Mouse (Mus musculus): ENCODE results near the gene Aifm3. TPM values are rescaled to one million over a fixed set of nuclear protein-coding genes. Genes with fewer than 3 reads are reported as not detected.

Aifm3 gene
- 100 to 1,000 TPM; 148 to 171 TPM for total RNA-seq (2021)
- long read RNA-seq, experiment 1, transcript Aifm3-201 (21 exons, 2,688 nt) = major isoform, 17 of 74 reads
- long read RNA-seq, experiment 1, partial matches to known transcripts = 23 of 74 reads
- long read RNA-seq, experiment 1, other reads (novel, unspliced or antisense) = 32 of 74 reads
- long read RNA-seq, experiment 2, transcript Aifm3-201 (21 exons, 2,688 nt) = major isoform, 11 of 86 reads
- long read RNA-seq, experiment 2, partial matches to known transcripts = 22 of 86 reads
- long read RNA-seq, experiment 2, other reads (novel, unspliced or antisense) = 51 of 86 reads

DNA sequence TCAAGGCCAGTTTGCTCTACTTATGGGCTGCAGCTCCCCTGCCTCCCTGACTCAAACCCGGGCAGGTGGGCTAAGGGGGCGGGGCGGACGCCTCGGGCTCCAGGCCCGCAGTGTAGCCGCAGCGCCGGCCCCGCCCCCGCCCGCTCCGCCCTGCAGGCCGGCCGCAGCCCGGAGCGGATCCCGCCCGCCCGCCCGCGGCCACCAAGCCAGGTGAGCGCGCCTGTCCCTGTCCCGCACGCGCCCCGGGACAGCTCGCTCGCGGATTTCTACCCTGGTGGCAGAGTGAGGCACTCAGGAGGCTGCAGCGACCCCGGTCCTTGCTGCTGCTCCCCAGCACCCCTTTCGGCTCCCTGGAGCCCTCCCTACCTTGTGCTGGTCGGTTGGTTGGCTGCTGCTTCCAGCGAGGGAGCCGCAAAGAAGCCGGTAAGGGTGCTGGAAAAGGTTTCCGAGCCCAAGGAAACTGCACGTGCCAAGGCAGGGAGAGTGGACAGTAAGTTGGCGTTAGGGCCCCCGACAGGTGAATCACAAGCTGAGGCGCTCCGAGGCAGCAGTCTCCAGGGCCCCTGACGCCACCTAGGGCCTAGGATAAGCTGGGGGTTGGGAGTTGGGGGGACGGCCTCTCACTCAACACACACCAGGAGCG is at the start of gene Aifm3:
Gene Aifm3 (plus strand): TSS at position 143 of the 643 bp plus-strand sequence.
- intact Hi-C loops (cut with DNase I) = no loop called here
- TF ChIP-seq CTCF (IDR thresholded peaks at IDR 0.05) = no peak; the same call in 1 of the 2 replicates
- Histone ChIP-seq H3K4me3 (peak within 1 kb of the TSS; percentile 70), H3K27ac (peak within 1 kb of the TSS; percentile 95)
- peak in 1 of 2 experiments; percentile 43 for DNase-seq (ENCODE audit: extremely low spot score in 1 of 2, low spot score in 2 of 2)

DNA sequence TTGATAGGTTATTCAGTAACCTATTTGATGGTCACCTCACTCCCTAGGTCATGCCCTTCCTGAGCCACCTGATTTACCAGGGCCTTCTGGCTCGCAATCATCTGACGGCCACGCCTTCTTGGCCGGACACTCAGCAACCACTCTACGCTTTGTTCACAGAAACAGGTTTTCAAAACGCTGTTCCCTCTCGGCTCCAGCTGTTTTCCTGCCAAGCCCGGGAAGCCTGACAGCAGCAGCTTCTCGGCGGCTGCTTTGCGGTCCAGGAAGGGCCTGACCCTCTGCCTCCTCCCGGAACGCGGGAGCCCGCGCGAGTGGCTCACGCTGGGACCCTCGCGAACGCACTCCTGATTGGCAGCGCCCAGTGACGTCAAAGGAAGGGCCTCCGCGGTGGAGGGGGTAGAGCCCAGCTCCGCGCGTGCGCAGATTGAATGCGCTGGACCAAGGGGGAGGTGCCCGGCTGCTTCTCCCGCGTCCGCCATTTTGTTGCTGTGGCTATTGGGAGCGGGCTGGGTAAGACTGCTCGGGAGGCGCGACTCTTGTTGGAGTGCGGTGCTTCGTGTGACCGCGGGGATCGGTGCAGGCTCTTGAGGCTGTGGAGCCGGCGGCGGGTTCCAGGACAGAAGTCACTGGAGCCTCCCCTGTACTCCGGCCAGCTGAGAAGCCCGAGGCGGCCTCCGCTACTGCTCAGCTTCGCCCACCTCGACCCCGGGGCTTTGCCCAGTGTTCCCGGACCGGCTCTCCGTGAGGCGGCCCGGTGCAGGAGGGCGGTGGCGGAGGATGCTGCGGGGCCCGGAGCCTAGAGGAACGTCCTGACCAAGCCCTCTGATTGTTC is 37.7 kb upstream of the Aifm3 start, which contains the start of gene Crkl:
Gene Crkl (plus strand): TSS at position 447 of the 832 bp plus-strand sequence.
- intact Hi-C loops (cut with DNase I) = loop anchor here (2.0 to 5.0 kb wide), 2 partner anchors 45 to 81 kb away; partner anchors contain the start of genes Pi4ka and Thap7
- Histone ChIP-seq H3K27ac (peak within 1 kb of the TSS; percentile 91), H3K4me3 (peak within 1 kb of the TSS; percentile 82)
- no peak for TF ChIP-seq CTCF (IDR thresholded peaks at IDR 0.05)
- peak; percentile 98 for DNase-seq (ENCODE audit: extremely low spot score in 1 of 2, low spot score in 2 of 2)

DNA sequence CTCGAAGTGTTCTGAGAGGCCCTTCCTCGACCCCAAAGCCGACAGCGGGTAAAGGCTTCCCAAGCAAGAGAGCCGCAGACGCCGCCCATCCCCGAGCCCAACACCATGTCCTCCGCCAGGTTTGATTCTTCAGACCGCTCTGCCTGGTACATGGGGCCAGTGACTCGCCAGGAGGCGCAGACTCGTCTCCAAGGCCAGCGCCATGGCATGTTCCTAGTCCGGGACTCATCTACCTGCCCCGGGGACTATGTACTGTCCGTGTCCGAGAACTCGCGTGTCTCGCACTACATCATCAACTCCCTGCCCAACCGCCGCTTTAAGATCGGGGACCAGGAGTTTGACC is 37.1 kb upstream of the Aifm3 start:
- TF ChIP-seq CTCF (IDR thresholded peaks at IDR 0.05) = no peak
- DNase-seq (ENCODE audit: extremely low spot score in 1 of 2, low spot score in 2 of 2) = no peak
- intact Hi-C loops (cut with DNase I) = loop anchor here (5.0 kb wide), 1 partner anchor 80 kb away; the partner anchor contains the start of gene Thap7
- Histone ChIP-seq H3K4me3 (peak overlapping the region; percentile 82), H3K27ac (peak overlapping the region; percentile 91)

DNA sequence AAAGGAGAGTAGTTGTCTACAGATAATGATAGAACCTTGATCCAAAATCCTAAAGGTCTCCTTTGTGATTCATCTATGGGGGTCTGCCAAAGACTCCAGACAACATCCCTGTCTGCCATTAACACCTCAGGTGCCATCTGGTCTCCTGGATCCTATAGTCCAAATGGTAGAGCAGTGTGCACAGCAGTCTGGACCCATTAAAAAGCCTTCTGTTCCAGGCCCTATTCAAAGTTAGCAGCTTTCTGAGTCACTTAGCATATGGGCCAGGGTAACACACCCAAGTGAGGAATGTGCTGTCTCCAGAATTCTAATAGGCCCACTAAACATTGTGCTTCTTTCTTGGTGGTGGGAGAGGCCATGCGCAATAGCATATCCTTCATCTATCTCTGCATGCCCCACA is 32.5 kb upstream of the Aifm3 start:
- intact Hi-C loops (cut with DNase I) = no loop called here
- DNase-seq (ENCODE audit: extremely low spot score in 1 of 2, low spot score in 2 of 2) = no peak
- Histone ChIP-seq H3K4me3 (no peak overlapping the region), H3K27ac (no peak overlapping the region)
- TF ChIP-seq CTCF (IDR thresholded peaks at IDR 0.05) = no peak

DNA sequence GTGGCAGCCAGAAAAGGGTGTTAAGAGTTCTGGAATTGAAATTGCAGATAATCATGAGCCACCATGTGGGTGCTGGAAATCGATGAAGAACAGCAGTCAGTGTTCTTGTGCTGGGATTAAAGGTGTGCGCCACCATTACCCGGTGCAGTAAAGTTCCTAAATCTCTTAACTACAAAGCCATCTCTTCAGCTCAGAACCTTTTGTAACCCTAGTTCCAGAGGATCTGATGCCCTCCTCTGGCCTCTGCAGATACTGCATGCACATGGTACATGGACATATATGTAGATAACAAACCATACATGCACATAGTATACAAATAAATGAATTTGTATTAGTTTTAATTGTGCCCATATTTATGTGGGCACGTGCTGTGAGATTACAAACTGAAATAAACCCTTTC is 29.2 kb upstream of the Aifm3 start:
- DNase-seq (ENCODE audit: extremely low spot score in 1 of 2, low spot score in 2 of 2) = no peak
- H3K4me3 ChIP-seq = no peak overlapping the region
- TF ChIP-seq CTCF (IDR thresholded peaks at IDR 0.05) = peak; percentile 48
- intact Hi-C loops (cut with DNase I) = no loop called here
- H3K27ac ChIP-seq = no peak overlapping the region

DNA sequence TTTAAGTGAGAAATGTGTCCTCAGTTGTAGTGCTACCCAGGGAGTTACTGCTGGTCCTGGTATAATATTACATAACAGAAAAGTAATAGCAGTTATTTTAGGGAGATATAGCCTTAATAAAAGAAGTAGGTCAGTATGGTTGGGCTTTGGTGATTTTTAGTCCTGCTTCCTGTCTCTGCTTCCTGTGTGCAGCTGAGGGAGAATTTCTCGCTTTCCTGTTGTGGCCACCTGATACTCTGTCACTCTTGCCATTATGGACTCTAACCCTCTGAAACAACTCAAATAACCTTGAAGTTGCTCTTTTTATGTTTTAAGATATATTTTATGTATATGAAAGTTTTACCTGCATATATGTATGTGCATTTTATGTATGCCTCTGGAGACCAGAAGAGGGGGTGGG is 27.8 kb upstream of the Aifm3 start:
- Histone ChIP-seq H3K27ac (no peak overlapping the region), H3K4me3 (no peak overlapping the region)
- no peak for TF ChIP-seq CTCF (IDR thresholded peaks at IDR 0.05)
- intact Hi-C loops (cut with DNase I) = no loop called here
- DNase-seq (ENCODE audit: extremely low spot score in 1 of 2, low spot score in 2 of 2) = no peak

DNA sequence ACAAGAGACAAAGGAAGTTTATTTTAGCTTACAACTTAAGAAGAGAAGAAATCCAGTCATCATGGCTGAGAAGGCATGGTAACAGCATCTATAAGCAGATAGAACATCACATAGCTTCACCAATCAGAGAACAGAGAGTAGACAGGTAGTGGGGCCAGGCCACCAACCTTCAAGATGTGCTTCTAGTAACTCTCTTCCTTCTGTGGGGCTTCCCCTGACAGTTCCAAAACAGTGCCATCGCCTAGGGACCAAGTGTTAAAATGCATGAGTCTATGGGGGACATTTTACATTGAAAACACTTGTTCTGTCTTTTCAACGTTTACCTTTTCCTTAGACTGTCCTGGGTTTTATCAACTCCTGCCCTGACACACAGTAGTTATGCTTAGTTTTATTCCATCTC is 26.2 kb upstream of the Aifm3 start:
- no peak for TF ChIP-seq CTCF (IDR thresholded peaks at IDR 0.05)
- Histone ChIP-seq H3K4me3 (no peak overlapping the region), H3K27ac (no peak overlapping the region)
- DNase-seq (ENCODE audit: extremely low spot score in 1 of 2, low spot score in 2 of 2) = no peak
- intact Hi-C loops (cut with DNase I) = no loop called here

DNA sequence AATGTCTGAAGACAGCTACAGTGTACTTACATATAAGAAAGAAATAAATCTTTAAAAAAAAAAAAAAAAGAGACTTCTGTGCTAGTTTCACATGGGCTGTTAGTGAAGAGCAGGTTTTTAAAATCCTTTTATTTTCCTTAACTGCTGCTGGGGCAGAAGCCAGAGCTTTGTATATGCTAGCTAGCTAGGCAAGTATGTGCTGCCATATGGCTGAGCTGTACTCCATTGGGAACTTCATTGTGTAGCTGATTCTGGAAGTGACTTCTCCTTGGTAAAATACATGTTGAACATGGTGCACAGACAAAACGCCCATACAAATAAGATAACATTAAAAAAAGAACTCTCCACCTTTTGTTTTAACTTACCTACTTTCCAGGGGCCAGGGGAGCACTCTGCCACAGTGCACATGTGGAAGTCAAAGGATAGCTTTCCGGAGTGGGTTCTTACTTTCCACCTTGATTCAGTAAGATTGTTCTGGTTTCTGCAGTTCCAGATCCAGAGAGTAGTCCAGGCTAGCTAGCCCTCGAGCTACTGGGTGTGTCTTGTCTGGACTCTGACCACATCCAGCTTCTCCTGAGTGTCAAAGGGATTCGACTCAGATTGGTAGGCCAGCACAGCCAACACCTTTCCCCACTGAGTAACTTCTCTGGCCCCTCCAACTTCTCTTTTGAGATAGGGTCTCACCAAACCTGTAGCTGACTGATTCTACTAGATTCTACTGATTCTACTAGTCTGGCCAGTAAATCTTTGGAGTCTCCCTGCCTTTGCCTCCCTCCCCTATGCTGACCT is 22.3 kb upstream of the Aifm3 start:
- DNase-seq (ENCODE audit: extremely low spot score in 1 of 2, low spot score in 2 of 2) = no peak
- no peak overlapping the region for H3K27ac ChIP-seq
- no peak for TF ChIP-seq CTCF (IDR thresholded peaks at IDR 0.05)

DNA sequence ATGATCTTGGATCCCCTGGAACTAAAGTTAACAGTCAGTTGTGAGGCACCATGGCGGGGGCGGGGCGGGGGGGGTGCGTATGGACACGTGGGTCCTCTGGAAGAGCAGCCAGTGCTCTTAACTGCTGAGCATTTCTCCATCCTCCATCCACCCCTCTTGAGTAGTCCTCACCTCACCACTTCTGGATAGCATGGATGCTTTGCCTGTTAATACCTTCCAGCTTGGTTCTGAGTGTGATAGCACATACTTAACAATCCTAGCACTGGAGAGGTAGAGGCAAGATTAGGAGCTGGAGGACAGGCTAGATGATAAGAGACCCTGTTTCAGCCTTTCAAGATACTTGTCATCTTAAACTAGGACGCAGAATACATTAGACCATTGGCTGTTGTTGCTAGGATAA is 16.9 kb upstream of the Aifm3 start:
- H3K27ac ChIP-seq = no peak overlapping the region
- intact Hi-C loops (cut with DNase I) = loop anchor here (5.0 kb wide), 2 partner anchors 35 to 60 kb away; partner anchors contain the start of genes Lztr1 and Thap7
- TF ChIP-seq CTCF (IDR thresholded peaks at IDR 0.05) = no peak
- no peak overlapping the region for H3K4me3 ChIP-seq
- DNase-seq (ENCODE audit: extremely low spot score in 1 of 2, low spot score in 2 of 2) = no peak

More for the DNA sequence above, 22.3 kb upstream of the Aifm3 start:
- no peak overlapping the region for H3K4me3 ChIP-seq
- intact Hi-C loops (cut with DNase I) = no loop called here

DNA sequence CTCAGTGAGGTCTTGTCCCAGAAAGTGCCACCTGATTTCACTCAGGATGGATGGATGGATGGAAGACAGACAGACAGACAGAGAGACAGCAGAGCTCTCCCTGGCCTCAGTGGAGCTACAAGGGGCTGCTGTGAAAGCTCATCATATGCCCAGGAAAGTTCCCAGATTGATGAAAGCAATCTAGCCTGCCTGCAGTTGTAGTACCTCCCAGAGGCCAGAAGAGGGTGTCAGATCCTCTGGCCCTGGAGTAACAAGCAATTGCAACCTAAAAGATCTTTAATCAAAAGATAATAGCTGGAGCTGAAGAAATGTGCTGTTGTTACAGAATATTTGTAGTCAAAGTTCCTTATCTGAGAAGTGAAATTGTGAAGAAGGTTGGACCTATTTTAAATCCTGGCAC is 15.3 kb upstream of the Aifm3 start:
- intact Hi-C loops (cut with DNase I) = loop anchor here (5.0 kb wide), 2 partner anchors 33 to 58 kb away; partner anchors contain the start of genes Lztr1 and Thap7
- Histone ChIP-seq H3K4me3 (no peak overlapping the region), H3K27ac (no peak overlapping the region)
- peak in 1 of 2 experiments; percentile 43 for DNase-seq (ENCODE audit: extremely low spot score in 1 of 2, low spot score in 2 of 2)
- peak; percentile 89 for TF ChIP-seq CTCF (IDR thresholded peaks at IDR 0.05)

DNA sequence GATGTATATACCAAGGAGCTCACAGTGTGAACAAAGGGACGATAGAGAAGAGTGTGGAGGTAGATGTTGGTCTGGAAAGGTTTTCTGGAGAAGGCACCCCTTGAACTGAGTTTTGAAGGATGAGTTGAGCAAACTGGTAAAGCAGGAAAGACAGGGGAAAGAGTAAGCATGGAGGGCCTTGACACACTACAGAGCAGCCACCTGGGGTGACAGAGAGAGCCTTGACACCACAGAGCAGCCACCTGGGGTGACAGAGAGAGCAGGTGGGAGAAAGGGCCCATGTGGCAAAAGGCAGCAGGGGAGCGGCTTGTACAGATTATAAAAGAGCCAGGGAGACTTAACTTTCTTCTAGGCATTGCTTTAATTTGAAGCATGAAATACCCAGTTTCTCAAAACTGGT is 14.7 kb upstream of the Aifm3 start:
- intact Hi-C loops (cut with DNase I) = loop anchor here (5.0 kb wide), 2 partner anchors 33 to 58 kb away; partner anchors contain the start of genes Lztr1 and Thap7

More for the DNA sequence above, 14.7 kb upstream of the Aifm3 start:
- TF ChIP-seq CTCF (IDR thresholded peaks at IDR 0.05) = no peak
- no peak overlapping the region for H3K27ac ChIP-seq
- no peak overlapping the region for H3K4me3 ChIP-seq
- no peak for DNase-seq (ENCODE audit: extremely low spot score in 1 of 2, low spot score in 2 of 2)

Data from left cerebral cortex, adult 2 months (tissue).